Mouse (Mus musculus) granulocyte monocyte progenitor cell, adult 5-6 weeks (primary cell): ENCODE data around the gene Arsa. TPM values are rescaled to one million over a fixed set of nuclear protein-coding genes. Genes with fewer than 3 reads are reported as not detected.
"Not testable (repeated sequence)": the region's sequence is repeated elsewhere in the genome, so short reads cannot be mapped to it uniquely, and the experiment has no call there.

ENCODE experiments used
- ATAC-seq: replicated peaks from 2 replicates; pipeline ENCODE4 v1.8.0; 2016; ENCODE audit warnings: mild to moderate bottlenecking, moderate TSS enrichment, inconsistent platforms; ENCODE audit not compliant: poor library complexity, severe bottlenecking
- total RNA-seq, 2 experiments: library from RNA; stranded (forward) in 1 of 2; stranded (reverse) in 1 of 2; fragments of 200-712, 200-1000 nt in 1 of 2; fragments of >200 nt in 1 of 2; fragmentation: Nextera tagmentation in 1 of 2; gene quantifications; 2 replicates each; pipeline ENCODE4 v1.2.3; 2014 to 2017

Arsa gene
- total RNA-seq, 2 experiments from 2014 or later: 21.4 to 30.3 TPM

- ATAC-seq: no peak
Measured at GRCm38 (mm10) chr15:89459821-89460220, 17.4 kb downstream of the Arsa start.

DNA sequence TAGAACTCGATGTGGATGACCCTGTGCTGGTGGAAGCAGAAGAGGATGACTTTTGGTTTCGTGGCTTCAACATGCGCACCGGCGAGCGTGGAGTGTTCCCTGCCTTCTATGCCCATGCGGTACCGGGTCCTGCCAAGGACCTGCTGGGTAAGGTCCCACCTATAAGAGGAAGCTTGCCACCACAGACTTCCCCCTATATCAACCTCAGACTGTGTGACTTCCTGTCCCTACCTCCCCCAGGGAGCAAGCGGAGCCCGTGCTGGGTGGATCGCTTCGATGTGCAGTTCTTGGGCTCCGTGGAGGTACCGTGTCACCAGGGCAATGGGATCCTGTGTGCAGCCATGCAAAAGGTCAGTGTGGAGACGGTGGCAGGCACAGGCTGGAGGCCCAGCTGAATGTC is 18.3 kb downstream of the Arsa start:
- ATAC-seq: peak; percentile 44

- ATAC-seq: no peak
Measured at GRCm38 (mm10) chr15:89455642-89456041, 21.6 kb downstream of the Arsa start.

DNA sequence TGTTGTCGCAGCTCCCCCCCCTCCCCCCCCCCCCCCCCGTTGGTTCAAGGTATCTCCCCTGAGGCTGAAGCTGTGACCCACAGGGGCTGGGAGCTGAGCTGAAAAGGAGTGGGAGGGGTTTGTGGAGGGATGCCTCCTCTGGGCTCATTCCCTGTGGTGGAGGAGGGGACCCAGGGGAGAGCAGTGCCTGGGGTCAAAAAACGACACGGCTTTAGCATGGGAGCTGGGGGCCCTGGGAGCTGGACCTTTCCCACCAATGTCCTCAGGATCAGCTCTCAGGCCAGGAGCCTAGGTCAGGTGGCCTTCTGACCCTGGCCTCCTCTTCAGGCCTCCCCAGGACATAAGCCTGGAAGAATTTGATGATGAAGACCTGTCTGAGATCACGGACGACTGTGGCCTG is 22.4 kb downstream of the Arsa start:
- ATAC-seq: no peak

DNA sequence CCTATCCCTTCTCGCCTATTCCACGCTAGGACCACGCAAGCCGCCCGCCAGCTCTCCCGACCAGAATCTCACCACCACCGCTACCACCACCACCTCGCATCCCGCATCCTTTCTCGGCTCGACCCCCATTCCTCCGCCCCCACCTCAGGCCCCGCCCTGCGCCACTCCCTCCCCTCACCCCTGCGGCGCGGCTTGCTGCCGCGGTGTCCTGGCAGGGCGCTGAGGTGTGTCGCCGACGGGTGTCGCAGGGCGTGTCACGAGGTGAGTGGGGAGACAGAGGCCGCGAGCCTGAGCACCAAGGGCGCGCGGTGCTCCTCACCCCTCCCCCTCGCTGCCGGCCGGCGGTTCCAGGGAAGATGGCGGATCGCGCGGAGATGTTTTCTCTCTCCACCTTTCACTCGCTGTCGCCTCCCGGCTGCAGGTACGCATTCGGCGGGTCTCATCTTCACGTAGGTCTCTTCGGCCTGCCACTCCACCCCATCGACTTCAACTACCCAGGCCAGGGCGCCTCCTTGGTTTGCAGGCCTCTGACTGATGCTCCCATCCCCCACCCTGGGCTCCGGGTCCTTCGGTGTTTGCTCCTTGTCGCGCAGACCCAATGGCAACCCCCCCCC is 23.3 kb downstream of the Arsa start, which contains the start of gene Mapk8ip2:
Mapk8ip2 (plus strand) TSS at position 49 of the 614 bp plus-strand sequence.
- no peak for ATAC-seq

GRCm38 (mm10) chr15:89452906-89453864 is 24.0 kb downstream of the Arsa start:
- ATAC-seq: peak; percentile 96

- ATAC-seq: peak; percentile 25; the same call in 1 of the 2 replicates
Measured at GRCm38 (mm10) chr15:89442486-89443070, 34.6 kb downstream of the Arsa start.

DNA sequence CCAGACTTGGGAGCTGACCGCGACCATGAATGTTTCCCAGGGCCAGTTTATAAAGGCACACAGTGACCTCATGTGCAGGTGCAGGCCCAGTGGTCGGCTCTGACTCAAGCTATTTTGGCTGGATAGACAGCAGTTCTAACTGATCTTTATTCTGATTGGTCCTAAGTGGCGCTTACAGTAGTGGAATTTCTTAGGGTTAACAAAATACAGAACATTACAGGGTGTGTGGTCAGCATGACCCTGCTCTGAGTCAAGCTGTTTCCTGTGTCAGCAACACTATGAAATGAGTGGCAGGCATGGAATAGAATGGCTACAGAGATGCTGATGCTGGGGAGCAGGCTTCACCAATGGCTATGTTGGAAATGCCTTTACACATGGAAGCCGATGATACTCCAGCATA is 41.3 kb downstream of the Arsa start:
- ATAC-seq: 0 out of 2 replicates have a peak, but pooled peaks have one; percentile 20

- no peak for ATAC-seq
Measured at GRCm38 (mm10) chr15:89434136-89434535, 43.1 kb downstream of the Arsa start.

DNA sequence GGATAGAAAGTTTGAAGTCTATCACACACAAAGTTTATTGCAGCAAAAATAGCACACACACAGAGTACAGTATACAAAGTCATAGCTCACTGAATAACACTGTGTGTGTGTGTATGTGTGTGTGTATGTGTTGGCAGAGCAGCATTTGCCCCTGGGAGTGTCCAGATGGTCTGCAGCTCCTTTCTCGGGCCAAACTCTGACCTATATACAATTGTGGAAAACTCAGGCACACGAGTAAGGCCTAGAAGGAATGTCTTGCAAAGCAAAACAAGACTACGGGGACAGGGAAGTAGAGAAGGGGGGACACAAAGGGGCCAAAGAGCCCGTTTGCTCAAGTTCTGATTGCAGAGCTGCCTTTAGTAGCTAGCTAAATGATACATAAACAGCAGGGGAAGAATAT is 44.3 kb downstream of the Arsa start:
- no peak for ATAC-seq

DNA sequence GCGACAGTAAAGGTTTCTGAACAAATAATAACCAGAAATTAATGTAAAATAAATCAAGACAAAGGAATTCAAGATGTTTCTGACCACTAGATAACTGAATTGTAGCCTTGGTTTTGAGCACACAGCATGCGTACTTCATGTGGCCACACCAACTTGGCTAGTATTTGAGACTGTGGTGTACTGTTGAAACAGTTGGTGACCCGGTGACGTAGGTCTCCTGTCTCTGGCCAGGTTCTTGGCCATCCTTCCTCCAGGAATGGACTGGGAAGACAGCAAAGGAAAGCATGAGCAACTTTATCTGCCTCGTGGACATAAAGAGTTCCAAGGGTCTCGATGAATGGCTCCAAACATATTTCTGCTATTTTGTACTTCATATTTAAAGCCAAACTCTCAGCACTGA is 45.4 kb downstream of the Arsa start:
- no peak for ATAC-seq

DNA sequence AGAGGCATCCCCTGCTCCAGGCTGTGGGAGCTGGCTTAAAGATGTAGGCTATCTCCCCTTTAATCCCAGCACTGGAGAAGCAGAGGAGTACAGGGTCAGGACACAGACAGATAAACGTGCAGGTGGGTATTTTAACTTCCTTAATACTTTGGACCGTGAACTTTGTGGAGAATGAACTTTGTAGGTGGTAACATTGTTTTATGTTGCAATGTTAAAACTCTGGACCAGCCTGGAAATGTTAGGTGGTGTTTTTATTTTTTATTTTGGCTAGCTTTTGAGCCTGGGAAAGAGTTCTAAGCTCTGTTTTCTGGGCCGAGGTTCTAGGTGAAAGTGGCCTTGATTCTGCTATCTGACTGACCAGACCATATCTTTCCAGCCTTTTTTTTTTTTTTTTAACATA is 46.0 kb downstream of the Arsa start:
- ATAC-seq: no peak

- ATAC-seq: not testable (repeated sequence)
Measured at GRCm38 (mm10) chr15:89430771-89431170, 46.5 kb downstream of the Arsa start.

- no peak for ATAC-seq
Measured at GRCm38 (mm10) chr15:89430341-89430740, 46.9 kb downstream of the Arsa start.

DNA sequence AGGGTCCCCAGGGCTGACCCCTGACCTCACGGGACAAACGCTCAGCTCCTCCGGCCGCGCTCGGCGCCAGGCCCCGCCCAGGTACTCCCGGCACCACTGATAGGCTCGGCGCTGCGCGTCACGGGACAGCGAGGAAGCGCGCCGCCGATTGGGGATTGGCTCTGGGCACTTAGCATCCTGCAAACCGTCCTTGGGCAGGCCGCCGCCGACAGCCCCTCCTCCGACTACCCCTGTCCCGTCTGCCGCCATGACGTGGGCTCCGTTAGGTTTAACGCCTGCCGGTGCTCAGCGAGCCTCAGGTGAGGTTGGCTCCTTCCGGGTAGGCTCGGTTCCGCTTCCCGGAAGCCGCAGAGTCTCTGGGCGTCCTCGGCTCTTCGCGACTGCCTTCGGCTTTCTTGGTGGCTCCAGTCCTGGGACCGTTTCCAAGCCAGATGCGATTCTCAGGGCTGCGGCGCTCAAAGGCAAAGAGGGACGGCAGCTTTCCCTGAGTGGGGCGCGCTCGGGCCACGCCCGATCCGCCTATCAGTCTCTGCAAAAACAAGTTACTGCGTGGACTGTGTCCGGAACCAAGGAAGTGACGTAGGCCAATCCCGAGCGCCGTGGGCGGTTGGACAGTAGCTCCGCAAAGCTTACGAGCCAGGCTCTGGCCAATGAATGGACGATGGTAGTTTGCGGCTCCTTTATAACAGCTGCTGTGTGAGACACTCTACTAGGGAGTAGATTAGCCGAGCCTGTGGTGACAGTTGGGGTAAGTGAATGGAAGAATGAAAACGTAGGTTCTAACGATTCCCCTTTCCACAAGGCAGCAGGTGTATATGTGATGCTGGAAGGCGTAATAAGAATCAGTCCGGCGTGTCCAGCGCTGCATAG is 47.6 kb downstream of the Arsa start, which contains the start of the genes C730034F03Rik, Gm44502 and Chkb:
C730034F03Rik (plus strand) TSS at position 238 of the 870 bp plus-strand sequence.
Gm44502 (minus strand) TSS at position 345 of the 870 bp plus-strand sequence.
Chkb (minus strand) TSS at position 557 of the 870 bp plus-strand sequence.
- ATAC-seq: peak; percentile 83

DNA sequence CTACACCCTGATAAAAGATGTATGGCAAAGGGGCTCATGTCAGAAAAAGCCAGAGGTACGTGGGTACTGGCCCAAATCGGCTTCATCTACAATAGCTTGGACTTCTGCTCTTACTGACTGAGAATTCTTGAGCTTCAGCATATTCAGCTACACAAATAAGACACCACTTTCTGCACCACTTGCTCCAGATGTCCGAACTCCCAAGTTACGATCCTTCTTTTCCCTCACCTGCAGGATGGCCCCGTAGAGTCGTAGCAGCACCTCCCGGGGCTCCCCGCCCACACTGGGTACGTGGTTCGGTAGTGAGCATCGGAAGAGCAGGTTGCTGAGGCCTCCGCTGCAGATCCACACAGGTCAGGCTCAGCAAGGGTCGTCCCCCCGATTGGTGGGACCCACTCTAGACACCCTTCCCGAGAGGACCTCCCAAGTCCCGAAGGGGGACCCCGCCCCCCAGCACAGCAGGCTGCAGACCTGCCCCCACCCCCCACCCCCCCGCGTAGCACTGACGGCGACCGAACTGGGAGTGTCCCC is 48.3 kb downstream of the Arsa start:
- ATAC-seq: no peak

DNA sequence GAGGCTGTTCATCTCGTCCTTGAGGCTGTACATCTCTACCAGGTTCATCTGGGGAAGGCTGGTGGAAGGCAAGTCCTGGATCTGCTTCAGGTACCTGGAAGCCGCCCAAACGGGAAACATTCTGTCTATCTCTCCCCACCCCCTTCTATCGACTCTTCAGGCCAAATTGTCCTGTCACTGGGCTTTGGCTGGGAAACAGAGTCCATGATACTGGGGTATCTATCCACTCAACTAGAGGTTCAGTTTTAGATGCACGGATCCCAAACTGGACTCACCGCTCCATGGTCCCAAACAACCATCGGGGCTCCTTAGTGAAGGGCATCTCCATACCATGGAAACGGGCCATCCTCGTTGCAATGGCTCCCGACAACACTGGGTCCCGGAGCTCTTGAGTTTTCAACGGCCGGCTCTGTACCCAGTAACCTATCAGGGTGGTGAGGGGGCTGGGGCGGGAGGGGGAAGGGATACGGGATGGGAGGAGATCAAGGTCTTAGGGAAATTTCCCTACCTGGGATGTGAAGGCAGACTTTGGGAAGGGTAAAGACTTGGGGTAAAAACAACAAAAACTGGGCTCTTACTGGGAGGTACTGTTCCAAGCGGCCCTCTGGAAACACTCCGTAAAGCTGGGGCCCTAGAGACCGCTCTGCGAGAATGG is 49.0 kb downstream of the Arsa start:
- no peak for ATAC-seq

- no peak for ATAC-seq
Measured at GRCm38 (mm10) chr15:89426716-89427115, 50.5 kb downstream of the Arsa start.

GRCm38 (mm10) chr15:89425711-89426121 is 51.5 kb downstream of the Arsa start, which contains the start of gene Cpt1b:
Gene Cpt1b (minus strand): TSS chr15:89425863.
- no peak for ATAC-seq
